Mouse (Mus musculus): ENCODE results near the gene Nfkbie. TPM values are rescaled to one million over a fixed set of nuclear protein-coding genes. Genes with fewer than 3 reads are reported as not detected.

Gene Nfkbie
- polyA plus RNA-seq, 1 experiment, result 5.8 TPM

GRCm38 (mm10) chr17:45574129-45574761, 18.7 kb downstream of the Nfkbie start:
- Histone ChIP-seq H3K4me1 (ENCODE audit: control insufficient read depth, insufficient read depth, low read length) (peaks cover 10% of the 10 kb centered on the region; the same call in 1 of the 2 replicates), H3K27ac (ENCODE audit: insufficient read depth, low read depth, low read length) (peak overlapping the region; percentile 98), H3K4me3 (ENCODE audit: insufficient read depth, low read depth, low read length) (peak overlapping the region; percentile 79), H3K27me3 (replicated peaks; ENCODE audit: control insufficient read depth, insufficient read depth, low read length) (no peaks in the 10 kb centered on the region), H3K36me3 (ENCODE audit: control insufficient read depth, insufficient read depth, low read length) (peaks cover 20% of the 10 kb centered on the region)
- 3% methylated on average over 17 of the region's 17 CpGs for whole genome bisulfite sequencing
- DNase-seq, result peak; percentile 78
- TF ChIP-seq CTCF (conservative IDR thresholded peaks at IDR 0.05; ENCODE audit: insufficient read depth, insufficient read length, low read depth, low read length) (no peak), POLR2A (IDR thresholded peaks at IDR 0.05; ENCODE audit: low read depth, low read length) (peak; percentile 44)

- DNase-seq, result no peak
- Histone ChIP-seq H3K27ac (ENCODE audit: insufficient read depth, low read depth, low read length) (0 out of 2 replicates have a peak overlapping the region, but pooled peaks have one; percentile 98), H3K36me3 (ENCODE audit: control insufficient read depth, insufficient read depth, low read length) (peaks cover 10% of the 10 kb centered on the region), H3K4me3 (ENCODE audit: insufficient read depth, low read depth, low read length) (no peak overlapping the region), H3K4me1 (ENCODE audit: control insufficient read depth, insufficient read depth, low read length) (peaks cover 10% of the 10 kb centered on the region; the same call in 1 of the 2 replicates), H3K27me3 (replicated peaks; ENCODE audit: control insufficient read depth, insufficient read depth, low read length) (no peaks in the 10 kb centered on the region)
- WGBS, result 94% methylated on average over 8 of the region's 8 CpGs
- TF ChIP-seq CTCF (conservative IDR thresholded peaks at IDR 0.05; ENCODE audit: insufficient read depth, insufficient read length, low read depth, low read length) (no peak), POLR2A (IDR thresholded peaks at IDR 0.05; ENCODE audit: low read depth, low read length) (no peak)
These were observed 19.8 kb downstream of the Nfkbie start for GRCm38 (mm10) chr17:45575123-45575897.

GRCm38 (mm10) chr17:45578242-45578641, 22.7 kb downstream of the Nfkbie start:
- Histone ChIP-seq H3K4me1 (ENCODE audit: control insufficient read depth, insufficient read depth, low read length) (peaks cover 12% of the 10 kb centered on the region; the same call in 1 of the 2 replicates), H3K4me3 (ENCODE audit: insufficient read depth, low read depth, low read length) (no peak overlapping the region), H3K36me3 (ENCODE audit: control insufficient read depth, insufficient read depth, low read length) (no peaks in the 10 kb centered on the region), H3K27me3 (replicated peaks; ENCODE audit: control insufficient read depth, insufficient read depth, low read length) (no peaks in the 10 kb centered on the region), H3K27ac (ENCODE audit: insufficient read depth, low read depth, low read length) (peak overlapping the region; percentile 32; the same call in 1 of the 2 replicates)
- WGBS, result 48% methylated on average over 5 of the region's 5 CpGs
- TF ChIP-seq CTCF (conservative IDR thresholded peaks at IDR 0.05; ENCODE audit: insufficient read depth, insufficient read length, low read depth, low read length), result no peak
- no peak for TF ChIP-seq POLR2A (IDR thresholded peaks at IDR 0.05; ENCODE audit: low read depth, low read length)
- DNase-seq, result no peak

- Histone ChIP-seq H3K4me1 (ENCODE audit: control insufficient read depth, insufficient read depth, low read length) (peaks cover 14% of the 10 kb centered on the region; the same call in 1 of the 2 replicates), H3K4me3 (ENCODE audit: insufficient read depth, low read depth, low read length) (no peak overlapping the region), H3K27me3 (replicated peaks; ENCODE audit: control insufficient read depth, insufficient read depth, low read length) (no peaks in the 10 kb centered on the region), H3K27ac (ENCODE audit: insufficient read depth, low read depth, low read length) (peak overlapping the region; percentile 65; the same call in 1 of the 2 replicates), H3K36me3 (ENCODE audit: control insufficient read depth, insufficient read depth, low read length) (no peaks in the 10 kb centered on the region)
- WGBS, result 79% methylated on average over 7 of the region's 7 CpGs
- peak; percentile 51 for TF ChIP-seq CTCF (conservative IDR thresholded peaks at IDR 0.05; ENCODE audit: insufficient read depth, insufficient read length, low read depth, low read length)
- TF ChIP-seq POLR2A (IDR thresholded peaks at IDR 0.05; ENCODE audit: low read depth, low read length), result no peak
- no peak for DNase-seq
These were observed 23.3 kb downstream of the Nfkbie start for GRCm38 (mm10) chr17:45578843-45579242.

DNA sequence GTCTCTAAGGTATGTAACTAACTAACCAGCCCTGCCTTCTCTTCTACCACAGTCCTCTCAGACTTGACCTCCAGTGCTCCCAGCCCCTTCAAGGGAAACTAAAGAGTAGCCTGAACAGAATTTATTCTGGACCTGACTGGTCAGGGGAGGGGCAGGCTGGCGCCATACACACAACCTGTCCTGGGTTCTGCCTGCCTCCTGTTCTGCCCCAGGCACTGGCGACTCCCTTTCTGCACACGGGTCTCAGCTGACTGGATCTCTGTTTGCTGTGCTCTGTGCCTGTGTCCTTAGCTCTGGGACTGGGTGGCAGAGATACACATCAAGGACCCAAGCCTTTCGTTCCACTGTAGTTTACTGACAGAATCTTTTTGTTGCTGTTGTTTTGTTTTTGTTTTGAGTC, 24.1 kb downstream of the Nfkbie start:
- no peaks in the 10 kb centered on the region for H3K27me3 ChIP-seq (replicated peaks; ENCODE audit: control insufficient read depth, insufficient read depth, low read length)
- WGBS, result 65% methylated on average over 4 of the region's 4 CpGs
- no peaks in the 10 kb centered on the region for H3K36me3 ChIP-seq (ENCODE audit: control insufficient read depth, insufficient read depth, low read length)
- DNase-seq, result peak; percentile 79
- TF ChIP-seq POLR2A (IDR thresholded peaks at IDR 0.05; ENCODE audit: low read depth, low read length), result no peak
- H3K27ac ChIP-seq (ENCODE audit: insufficient read depth, low read depth, low read length), result peak overlapping the region; percentile 57
- H3K4me1 ChIP-seq (ENCODE audit: control insufficient read depth, insufficient read depth, low read length), result peaks cover 16% of the 10 kb centered on the region
- no peak overlapping the region for H3K4me3 ChIP-seq (ENCODE audit: insufficient read depth, low read depth, low read length)

GRCm38 (mm10) chr17:45580958-45581477, 25.5 kb downstream of the Nfkbie start:
- H3K4me3 ChIP-seq (ENCODE audit: insufficient read depth, low read depth, low read length), result no peak overlapping the region
- H3K27me3 ChIP-seq (replicated peaks; ENCODE audit: control insufficient read depth, insufficient read depth, low read length), result no peaks in the 10 kb centered on the region
- H3K4me1 ChIP-seq (ENCODE audit: control insufficient read depth, insufficient read depth, low read length), result peaks cover 26% of the 10 kb centered on the region
- 27% methylated on average over 12 of the region's 12 CpGs for WGBS
- TF ChIP-seq POLR2A (IDR thresholded peaks at IDR 0.05; ENCODE audit: low read depth, low read length) (no peak), CTCF (conservative IDR thresholded peaks at IDR 0.05; ENCODE audit: insufficient read depth, insufficient read length, low read depth, low read length) (no peak)
- H3K36me3 ChIP-seq (ENCODE audit: control insufficient read depth, insufficient read depth, low read length), result no peaks in the 10 kb centered on the region
- H3K27ac ChIP-seq (ENCODE audit: insufficient read depth, low read depth, low read length), result peak overlapping the region; percentile 51
- DNase-seq, result peak; percentile 76

DNA sequence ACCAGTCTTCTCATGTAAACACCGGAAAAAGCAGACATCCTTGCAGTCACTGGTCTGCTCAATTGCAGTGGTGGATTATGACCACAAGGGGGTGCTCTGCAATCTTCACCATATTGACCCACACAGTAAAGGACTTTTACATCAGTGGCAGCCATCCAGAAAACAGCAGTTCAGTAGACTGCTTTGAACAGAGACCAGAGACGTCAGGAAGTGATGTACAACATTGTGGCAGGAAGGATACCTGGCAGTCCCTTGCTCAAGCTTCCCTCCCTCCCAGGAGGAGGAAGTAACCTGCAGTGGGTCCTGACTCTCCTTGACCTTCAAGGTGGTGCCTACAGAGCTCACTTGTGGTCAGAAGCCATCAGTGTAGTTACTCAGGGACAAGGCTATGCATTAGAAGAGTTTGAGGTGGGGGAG, 26.1 kb downstream of the Nfkbie start:
- H3K27ac ChIP-seq (ENCODE audit: insufficient read depth, low read depth, low read length), result peak overlapping the region; percentile 40; the same call in 1 of the 2 replicates
- no peak overlapping the region for H3K4me3 ChIP-seq (ENCODE audit: insufficient read depth, low read depth, low read length)
- DNase-seq, result peak; percentile 86
- peak; percentile 76 for TF ChIP-seq CTCF (conservative IDR thresholded peaks at IDR 0.05; ENCODE audit: insufficient read depth, insufficient read length, low read depth, low read length)
- no peak for TF ChIP-seq POLR2A (IDR thresholded peaks at IDR 0.05; ENCODE audit: low read depth, low read length)
- H3K27me3 ChIP-seq (replicated peaks; ENCODE audit: control insufficient read depth, insufficient read depth, low read length), result no peaks in the 10 kb centered on the region
- H3K4me1 ChIP-seq (ENCODE audit: control insufficient read depth, insufficient read depth, low read length), result peaks cover 26% of the 10 kb centered on the region
- WGBS, result 5% methylated on average over 2 of the region's 2 CpGs
- H3K36me3 ChIP-seq (ENCODE audit: control insufficient read depth, insufficient read depth, low read length), result no peaks in the 10 kb centered on the region
